Mouse (Mus musculus) mouse embryonic stem cell (cell line): ENCODE data around the gene Atxn10.

ENCODE experiments used
- in situ Hi-C, 2 experiments: fragments of 300-500 bp; cut with MboI; formaldehyde crosslinking; loops; 1 replicate in 1 of 2; 3 replicates in 1 of 2; pipeline ENCODE4 v1.14.3; 2019 to 2020; ENCODE audit warnings: low sequenced_read_pairs in 2 of 2, low pct_unique_long_range_greater_than_20kb in 1 of 2, mixed read lengths in 1 of 2; ENCODE audit not compliant: unreplicated experiment in 1 of 2

Atxn10 gene

DNA sequence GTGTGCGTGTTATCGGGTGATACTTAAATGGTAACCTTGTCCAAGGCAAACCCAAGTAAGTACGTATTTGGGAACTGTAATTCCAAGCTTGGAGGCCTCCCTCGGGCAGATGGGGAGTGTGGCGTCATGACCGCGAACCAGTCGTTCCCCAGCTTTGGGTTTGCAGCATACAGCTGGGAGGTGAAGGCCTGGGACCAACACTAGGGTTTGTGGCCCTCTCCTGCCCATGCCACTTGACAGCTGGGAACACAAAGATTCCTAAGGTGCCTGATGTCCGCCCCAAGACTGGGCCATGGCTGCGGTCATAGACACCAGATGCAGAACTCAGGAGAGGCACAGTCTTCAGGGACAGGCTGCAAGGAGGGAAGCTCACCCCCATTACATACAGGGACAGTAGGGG lies 164.2 kb downstream of the Atxn10 start:
- in situ Hi-C loops, result loop anchor here in 1 of 2 experiments (10.0 kb wide), 1 partner anchor 85 kb away; the partner anchor contains the start of gene Wnt7b

DNA sequence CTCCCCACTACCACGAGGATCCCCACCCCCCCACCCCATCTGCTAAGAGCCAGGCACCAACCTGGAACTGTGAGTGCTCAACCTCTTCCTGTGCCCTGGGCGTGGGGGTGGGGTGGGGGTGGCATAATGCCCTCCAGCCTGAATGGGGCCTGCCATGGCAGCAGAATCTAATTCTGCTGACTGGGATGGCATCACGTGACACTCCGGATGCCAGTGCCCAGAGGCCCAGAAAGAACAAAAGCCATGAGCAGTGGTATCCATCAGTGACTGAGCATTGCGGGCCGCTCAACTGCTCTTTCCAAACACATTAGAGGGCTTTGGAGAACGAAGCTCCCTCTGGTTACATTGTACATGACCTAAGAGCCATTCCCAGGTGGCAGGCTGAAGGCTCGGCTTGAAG lies 167.1 kb downstream of the Atxn10 start, which contains the start of gene 7530416G11Rik:
TSS of gene 7530416G11Rik (minus strand) at position 101 of the 400 bp plus-strand sequence.
- in situ Hi-C loops, result loop anchor here in 1 of 2 experiments (10.0 kb wide), 1 partner anchor 82 kb away; the partner anchor contains the start of gene Wnt7b

DNA sequence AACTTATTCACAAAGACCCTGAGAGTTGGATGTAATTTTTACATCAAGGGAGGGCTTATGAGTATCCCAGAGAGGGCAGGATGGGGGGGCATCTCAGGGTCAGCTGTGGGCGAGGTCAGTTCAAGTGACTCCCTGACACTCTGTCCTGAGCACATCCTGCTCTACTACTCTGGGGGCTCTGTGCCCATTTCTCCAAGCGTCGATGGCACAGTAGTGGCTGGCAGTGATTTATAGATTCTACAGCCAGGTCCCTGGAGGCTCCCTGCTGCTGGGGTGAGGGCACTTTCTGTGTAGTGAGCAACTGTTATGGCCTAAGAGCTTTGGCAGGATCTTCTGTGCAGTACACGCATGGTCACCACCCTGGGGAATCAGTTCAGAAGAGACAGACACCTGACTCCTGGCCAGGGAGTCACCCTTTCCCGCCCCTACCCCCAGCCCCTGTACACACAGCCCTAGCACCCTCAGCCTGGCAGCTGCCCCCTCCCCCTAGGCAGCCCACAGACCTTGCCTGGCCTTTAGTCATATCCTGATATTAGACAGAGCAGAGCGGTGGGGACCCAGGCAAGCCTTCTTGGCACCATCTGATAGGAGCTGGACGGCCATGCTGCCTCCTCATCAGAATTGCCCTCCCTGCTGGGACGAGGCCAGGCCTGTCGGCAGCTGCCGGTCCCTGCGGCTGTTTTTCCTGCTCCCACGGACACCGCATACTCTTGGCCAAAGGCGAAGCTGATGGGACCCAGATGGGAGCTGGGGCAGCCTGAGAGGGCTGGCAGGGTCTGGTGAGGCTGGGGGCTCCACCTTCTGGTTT lies 169.3 kb downstream of the Atxn10 start:
- in situ Hi-C loops, result loop anchor here in 1 of 2 experiments (10.0 kb wide), 1 partner anchor 79 kb away; the partner anchor contains the start of gene Wnt7b

DNA sequence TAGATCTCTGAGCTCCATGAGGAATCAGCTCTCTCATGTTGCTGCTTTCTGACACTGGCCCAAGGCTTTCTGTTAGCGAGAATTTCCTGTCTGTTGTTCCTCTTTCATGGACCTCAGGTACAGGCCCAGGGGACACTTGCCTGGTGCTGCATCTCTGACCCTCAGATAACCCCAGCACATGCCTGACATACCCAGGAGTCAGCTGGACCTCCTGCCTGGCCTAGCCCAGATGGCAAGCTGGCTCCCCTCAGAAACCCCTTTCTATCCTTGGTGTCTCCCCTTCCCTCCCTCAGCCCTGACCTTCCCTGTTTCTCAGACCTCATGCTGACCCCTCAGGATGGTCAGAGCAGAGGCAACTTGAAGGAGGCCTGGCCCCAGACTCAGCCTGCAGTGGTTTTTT lies 170.6 kb downstream of the Atxn10 start:
- in situ Hi-C loops, result loop anchor here in 1 of 2 experiments (10.0 kb wide), 1 partner anchor 78 kb away; the partner anchor contains the start of gene Wnt7b

DNA sequence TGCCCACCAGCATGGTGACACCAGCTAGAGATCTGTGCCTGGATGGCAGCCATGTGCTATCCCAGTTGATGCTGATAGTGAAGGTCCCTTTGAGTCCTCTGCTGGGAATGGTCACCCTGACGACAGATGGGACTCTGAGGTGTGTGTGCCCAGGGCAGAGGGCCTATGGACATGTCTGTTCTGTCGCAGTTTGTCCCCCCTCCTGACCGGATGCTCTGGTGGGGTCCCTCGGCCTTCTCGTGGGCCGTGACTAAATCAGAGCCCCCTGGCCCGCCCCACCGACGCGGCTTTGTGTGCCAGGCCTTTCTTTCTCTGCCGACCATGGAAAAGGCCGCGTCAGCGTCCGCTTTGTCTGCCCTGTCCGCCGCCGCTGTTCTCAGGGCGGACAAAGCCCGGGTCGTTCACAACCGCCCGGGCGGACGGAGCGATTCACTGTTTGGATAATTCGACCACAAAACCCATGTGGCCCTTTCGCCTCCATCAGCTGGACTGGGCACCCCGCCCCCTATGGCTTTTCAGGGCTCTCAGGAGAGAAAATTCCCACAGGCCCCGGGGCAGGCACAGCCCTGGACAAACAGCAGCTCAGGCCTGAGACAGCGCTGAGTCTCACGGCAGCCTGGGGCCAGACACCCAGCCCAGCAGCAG lies 171.4 kb downstream of the Atxn10 start:
- in situ Hi-C loops, result loop anchor here in 1 of 2 experiments (10.0 kb wide), 1 partner anchor 77 kb away; the partner anchor contains the start of gene Wnt7b
